Mouse (Mus musculus): ENCODE measurements around the gene Arhgap10. TPM values are rescaled to one million over a fixed set of nuclear protein-coding genes. Genes with fewer than 3 reads are reported as not detected.
A peak's percentile ranks its signal among the peaks of the same experiment; 100 is the strongest.

The Arhgap10 gene
- polyA plus RNA-seq, 1 experiment: 4.0 TPM

DNA sequence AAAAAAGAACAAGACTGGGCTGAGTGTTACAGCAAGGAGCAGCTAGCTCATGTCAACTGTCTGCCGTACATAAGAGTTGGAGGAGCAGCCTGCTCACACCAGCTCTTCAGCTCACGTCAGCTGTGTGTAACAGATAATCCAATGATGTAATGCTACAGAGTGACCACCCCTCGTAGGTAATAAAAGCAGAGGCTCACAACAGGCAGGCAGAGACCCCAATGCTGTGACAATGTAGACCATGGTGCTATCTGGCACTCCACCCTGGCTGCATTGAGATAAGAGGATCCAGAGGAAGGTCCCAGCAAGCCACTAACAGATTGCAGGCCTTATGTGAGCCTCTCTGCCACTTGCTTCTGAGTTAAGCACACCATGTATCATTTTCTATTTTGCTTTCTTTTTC is 26.7 kb upstream of the Arhgap10 start:
- no peaks in the 10 kb centered on the region for H3K27me3 ChIP-seq (ENCODE audit: control insufficient read depth, insufficient read depth, low read length)
- TF ChIP-seq POLR2A (IDR thresholded peaks at IDR 0.05; ENCODE audit: low read depth, low read length) (no peak), CTCF (IDR thresholded peaks at IDR 0.05; ENCODE audit: extremely low read depth, insufficient read length, insufficient replicate concordance, low read depth, low read length) (no peak)
- H3K4me1 ChIP-seq (ENCODE audit: control insufficient read depth, insufficient read depth, insufficient read length, low read length): no peaks in the 10 kb centered on the region
- WGBS: 76% methylated on average over 3 of the region's 3 CpGs
- H3K27ac ChIP-seq (ENCODE audit: insufficient read depth, low read depth, low read length): no peak overlapping the region
- H3K4me3 ChIP-seq (ENCODE audit: low read depth, low read length): no peak overlapping the region
- no peaks in the 10 kb centered on the region for H3K36me3 ChIP-seq (ENCODE audit: control insufficient read depth, insufficient read depth, low read length)

- H3K27me3 ChIP-seq (ENCODE audit: control insufficient read depth, insufficient read depth, low read length): no peaks in the 10 kb centered on the region
- H3K27ac ChIP-seq (ENCODE audit: insufficient read depth, low read depth, low read length): no peak overlapping the region
- no peak for TF ChIP-seq CTCF (IDR thresholded peaks at IDR 0.05; ENCODE audit: extremely low read depth, insufficient read length, insufficient replicate concordance, low read depth, low read length)
- TF ChIP-seq POLR2A (IDR thresholded peaks at IDR 0.05; ENCODE audit: low read depth, low read length): no peak
- WGBS: 78% methylated on average over 6 of the region's 6 CpGs
- H3K36me3 ChIP-seq (ENCODE audit: control insufficient read depth, insufficient read depth, low read length): no peaks in the 10 kb centered on the region
- no peaks in the 10 kb centered on the region for H3K4me1 ChIP-seq (ENCODE audit: control insufficient read depth, insufficient read depth, insufficient read length, low read length)
- H3K4me3 ChIP-seq (ENCODE audit: low read depth, low read length): no peak overlapping the region
Measured at GRCm38 (mm10) chr8:77543152-77543777, 25.5 kb upstream of the Arhgap10 start.

DNA sequence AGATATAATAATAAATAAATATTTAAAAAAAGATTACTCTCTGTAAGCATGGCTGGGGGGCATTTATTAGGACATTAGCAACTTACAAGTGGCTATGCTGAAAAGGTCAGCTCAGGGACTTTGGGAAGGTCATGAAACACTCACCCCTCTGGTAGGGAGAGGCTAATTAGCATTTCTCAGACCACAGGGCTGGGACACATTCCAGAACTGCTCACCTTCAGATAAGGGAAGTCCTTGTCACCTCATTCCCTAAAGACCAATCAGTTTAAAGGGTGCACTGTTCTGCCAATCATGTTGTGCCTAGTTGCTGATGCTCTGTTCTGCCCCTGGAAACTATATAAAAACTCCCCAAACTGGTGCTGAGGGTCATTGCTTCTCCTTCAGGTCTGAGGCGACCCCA is 20.5 kb upstream of the Arhgap10 start:
- Histone ChIP-seq H3K4me1 (ENCODE audit: control insufficient read depth, insufficient read depth, insufficient read length, low read length) (no peaks in the 10 kb centered on the region), H3K27me3 (ENCODE audit: control insufficient read depth, insufficient read depth, low read length) (no peaks in the 10 kb centered on the region; the same call in 1 of the 2 replicates), H3K4me3 (ENCODE audit: low read depth, low read length) (no peak overlapping the region), H3K27ac (ENCODE audit: insufficient read depth, low read depth, low read length) (no peak overlapping the region), H3K36me3 (ENCODE audit: control insufficient read depth, insufficient read depth, low read length) (no peaks in the 10 kb centered on the region)
- TF ChIP-seq CTCF (IDR thresholded peaks at IDR 0.05; ENCODE audit: extremely low read depth, insufficient read length, insufficient replicate concordance, low read depth, low read length) (no peak), POLR2A (IDR thresholded peaks at IDR 0.05; ENCODE audit: low read depth, low read length) (no peak)
- WGBS: 85% methylated on average over 1 of the region's 1 CpGs

DNA sequence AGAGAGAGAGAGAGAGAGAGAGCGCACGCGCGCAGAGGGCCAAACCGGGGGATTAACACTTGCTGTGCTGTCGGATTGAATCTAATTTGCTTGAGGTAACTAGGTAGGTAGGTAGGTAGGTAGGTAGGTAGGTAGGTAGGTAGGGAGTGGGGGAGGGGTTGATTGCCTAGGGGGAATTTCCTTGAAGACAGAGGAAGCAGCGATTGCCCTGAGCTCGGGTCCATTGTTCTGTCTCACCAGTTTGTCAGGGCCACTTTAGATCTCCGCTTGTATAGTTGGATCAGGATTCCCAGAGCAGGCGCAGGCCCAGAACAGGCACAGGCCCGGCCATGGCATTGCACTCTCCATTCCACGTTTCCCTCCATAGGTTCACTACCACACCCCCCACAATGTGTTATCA is 19.1 kb upstream of the Arhgap10 start:
- Histone ChIP-seq H3K4me1 (ENCODE audit: control insufficient read depth, insufficient read depth, insufficient read length, low read length) (no peaks in the 10 kb centered on the region), H3K27ac (ENCODE audit: insufficient read depth, low read depth, low read length) (no peak overlapping the region), H3K36me3 (ENCODE audit: control insufficient read depth, insufficient read depth, low read length) (no peaks in the 10 kb centered on the region), H3K4me3 (ENCODE audit: low read depth, low read length) (no peak overlapping the region), H3K27me3 (ENCODE audit: control insufficient read depth, insufficient read depth, low read length) (no peaks in the 10 kb centered on the region; the same call in 1 of the 2 replicates)
- TF ChIP-seq POLR2A (IDR thresholded peaks at IDR 0.05; ENCODE audit: low read depth, low read length) (no peak), CTCF (IDR thresholded peaks at IDR 0.05; ENCODE audit: extremely low read depth, insufficient read length, insufficient replicate concordance, low read depth, low read length) (no peak)
- WGBS: 81% methylated on average over 12 of the region's 12 CpGs

- H3K36me3 ChIP-seq (ENCODE audit: control insufficient read depth, insufficient read depth, low read length): no peaks in the 10 kb centered on the region
- H3K4me1 ChIP-seq (ENCODE audit: control insufficient read depth, insufficient read depth, insufficient read length, low read length): no peaks in the 10 kb centered on the region
- 36% methylated on average over 5 of the region's 5 CpGs for WGBS
- H3K4me3 ChIP-seq (ENCODE audit: low read depth, low read length): no peak overlapping the region
- TF ChIP-seq CTCF (IDR thresholded peaks at IDR 0.05; ENCODE audit: extremely low read depth, insufficient read length, insufficient replicate concordance, low read depth, low read length): peak; percentile 39; the same call in 1 of the 2 replicates
- no peak for TF ChIP-seq POLR2A (IDR thresholded peaks at IDR 0.05; ENCODE audit: low read depth, low read length)
- H3K27me3 ChIP-seq (ENCODE audit: control insufficient read depth, insufficient read depth, low read length): no peaks in the 10 kb centered on the region; the same call in 1 of the 2 replicates
- H3K27ac ChIP-seq (ENCODE audit: insufficient read depth, low read depth, low read length): no peak overlapping the region
Measured at GRCm38 (mm10) chr8:77535026-77535595, 17.4 kb upstream of the Arhgap10 start.

- Histone ChIP-seq H3K4me1 (ENCODE audit: control insufficient read depth, insufficient read depth, insufficient read length, low read length) (no peaks in the 10 kb centered on the region), H3K4me3 (ENCODE audit: low read depth, low read length) (no peak overlapping the region), H3K27me3 (ENCODE audit: control insufficient read depth, insufficient read depth, low read length) (no peaks in the 10 kb centered on the region; the same call in 1 of the 2 replicates), H3K27ac (ENCODE audit: insufficient read depth, low read depth, low read length) (no peak overlapping the region), H3K36me3 (ENCODE audit: control insufficient read depth, insufficient read depth, low read length) (no peaks in the 10 kb centered on the region)
- TF ChIP-seq POLR2A (IDR thresholded peaks at IDR 0.05; ENCODE audit: low read depth, low read length) (no peak), CTCF (IDR thresholded peaks at IDR 0.05; ENCODE audit: extremely low read depth, insufficient read length, insufficient replicate concordance, low read depth, low read length) (no peak)
- WGBS: 61% methylated on average over 8 of the region's 8 CpGs
Measured at GRCm38 (mm10) chr8:77534358-77534992, 16.7 kb upstream of the Arhgap10 start.

- Histone ChIP-seq H3K4me3 (ENCODE audit: low read depth, low read length) (no peak overlapping the region), H3K4me1 (ENCODE audit: control insufficient read depth, insufficient read depth, insufficient read length, low read length) (peaks cover 6% of the 10 kb centered on the region; the same call in 1 of the 2 replicates), H3K27ac (ENCODE audit: insufficient read depth, low read depth, low read length) (no peak overlapping the region), H3K36me3 (ENCODE audit: control insufficient read depth, insufficient read depth, low read length) (no peaks in the 10 kb centered on the region), H3K27me3 (ENCODE audit: control insufficient read depth, insufficient read depth, low read length) (no peaks in the 10 kb centered on the region; the same call in 1 of the 2 replicates)
- TF ChIP-seq POLR2A (IDR thresholded peaks at IDR 0.05; ENCODE audit: low read depth, low read length) (no peak), CTCF (IDR thresholded peaks at IDR 0.05; ENCODE audit: extremely low read depth, insufficient read length, insufficient replicate concordance, low read depth, low read length) (no peak)
- 87% methylated on average over 8 of the region's 8 CpGs for WGBS
Measured at GRCm38 (mm10) chr8:77526130-77526529, 8.4 kb upstream of the Arhgap10 start.
